Mouse (Mus musculus) hindbrain, embryonic 15.5 days (tissue): ENCODE data around the gene Rho. TPM values are rescaled to one million over a fixed set of nuclear protein-coding genes. Genes with fewer than 3 reads are reported as not detected.

Experiments used
- ATAC-seq: fragments of 200-750 bp; cut with Nextera tagmentation; 2 replicates; pipeline ENCODE4 v1.8.0; 2017; ENCODE audit warnings: low read depth, moderate number of reproducible peaks, moderate TSS enrichment; ENCODE audit not compliant: low FRiP score
- H3K27ac ChIP-seq: fragments of 300-500 bp; sonication (generic); replicated peaks from 2 replicates; pipeline ENCODE4 v1.5.1; 2015; ENCODE audit warnings: mild to moderate bottlenecking, inconsistent platforms
- H3K27me3 ChIP-seq: fragments of 300-500 bp; sonication (generic); 2 replicates; pipeline ENCODE4 v1.6.1; 2015; ENCODE audit warnings: control low read depth, inconsistent platforms
- H3K36me3 ChIP-seq: fragments of 300-500 bp; sonication (generic); 2 replicates; pipeline ENCODE4 v1.6.1; 2015; ENCODE audit warnings: control low read depth, inconsistent platforms
- H3K4me1 ChIP-seq: fragments of 300-500 bp; sonication (generic); replicated peaks from 2 replicates; pipeline ENCODE4 v1.6.1; 2015; ENCODE audit warnings: control low read depth, inconsistent platforms
- H3K4me2 ChIP-seq: fragments of 300-500 bp; sonication (generic); 2 replicates; pipeline ENCODE4 v1.6.1; 2015; ENCODE audit warnings: moderate library complexity, mild to moderate bottlenecking, inconsistent platforms
- H3K4me3 ChIP-seq: fragments of 300-500 bp; sonication (generic); 2 replicates; pipeline ENCODE4 v1.5.1; 2015; ENCODE audit warnings: mild to moderate bottlenecking, inconsistent platforms
- H3K9ac ChIP-seq: fragments of 300-500 bp; sonication (generic); 2 replicates; pipeline ENCODE4 v1.6.1; 2015; ENCODE audit warnings: inconsistent platforms
- H3K9me3 ChIP-seq: fragments of 300-500 bp; sonication (generic); 2 replicates; pipeline ENCODE4 v1.6.1; 2016; ENCODE audit warnings: control low read depth, inconsistent platforms
- WGBS: fragments of 180-500 bp; shearing (Covaris S2); methylation state at CpG from one replicate; pipeline ENCODE4 v1.1.7; 2015; 5-methylcytosine and 5-hydroxymethylcytosine counted together
- polyA plus RNA-seq: library from polyadenylated mRNA; unstranded; fragments of >200 nt; fragmentation: Nextera tagmentation; extraction: Ambion mirVana; gene quantifications from 2 replicates; pipeline ENCODE4 v1.2.1, GENCODE M21; 2015

Gene Rho
- 0.64 and 0.68 TPM in 2 replicates for polyA plus RNA-seq

DNA sequence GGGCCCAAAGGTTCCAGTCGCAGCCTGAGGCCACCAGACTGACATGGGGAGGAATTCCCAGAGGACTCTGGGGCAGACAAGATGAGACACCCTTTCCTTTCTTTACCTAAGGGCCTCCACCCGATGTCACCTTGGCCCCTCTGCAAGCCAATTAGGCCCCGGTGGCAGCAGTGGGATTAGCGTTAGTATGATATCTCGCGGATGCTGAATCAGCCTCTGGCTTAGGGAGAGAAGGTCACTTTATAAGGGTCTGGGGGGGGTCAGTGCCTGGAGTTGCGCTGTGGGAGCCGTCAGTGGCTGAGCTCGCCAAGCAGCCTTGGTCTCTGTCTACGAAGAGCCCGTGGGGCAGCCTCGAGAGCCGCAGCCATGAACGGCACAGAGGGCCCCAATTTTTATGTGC lies at the start of gene Rho:
Rho (plus strand) TSS at position 110 of the 400 bp plus-strand sequence.
- Histone ChIP-seq H3K36me3 (no peaks in the 10 kb centered on the region), H3K9ac (no peak within 1 kb of the TSS), H3K27me3 (no peaks in the 10 kb centered on the region), H3K4me1 (peaks cover 7% of the 10 kb centered on the region), H3K27ac (no peak within 1 kb of the TSS), H3K4me3 (no peak within 1 kb of the TSS), H3K4me2 (no peak within 1 kb of the TSS), H3K9me3 (no peaks in the 10 kb centered on the region)
- no peak for ATAC-seq
- WGBS = 89% methylated on average over 14 of the region's 14 CpGs

DNA sequence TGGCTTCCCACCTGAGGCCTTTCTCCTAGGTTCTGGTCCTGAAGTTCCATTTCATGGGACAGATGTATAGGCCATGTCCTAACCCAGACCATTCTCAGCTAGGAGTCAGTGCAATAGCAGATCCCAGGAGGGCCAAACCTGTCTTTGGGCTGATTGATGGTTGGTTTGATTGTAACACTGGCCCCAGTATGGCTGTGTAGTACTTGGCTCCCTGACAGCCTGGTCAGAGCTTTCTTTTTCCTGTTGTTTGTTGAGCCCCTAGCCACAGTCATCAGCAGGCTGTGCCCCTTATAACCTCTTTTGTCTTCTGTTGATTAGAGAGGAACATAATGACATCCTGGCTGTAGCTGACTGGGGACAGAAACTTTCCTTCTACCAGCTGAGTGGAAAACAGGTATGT lies 47.5 kb upstream of the Rho start:
- Histone ChIP-seq H3K27me3 (no peaks in the 10 kb centered on the region), H3K9me3 (no peaks in the 10 kb centered on the region), H3K4me2 (no peak overlapping the region), H3K27ac (no peak overlapping the region), H3K4me3 (no peak overlapping the region), H3K9ac (no peak overlapping the region), H3K4me1 (no peaks in the 10 kb centered on the region), H3K36me3 (peaks cover 46% of the 10 kb centered on the region)
- ATAC-seq = no peak

DNA sequence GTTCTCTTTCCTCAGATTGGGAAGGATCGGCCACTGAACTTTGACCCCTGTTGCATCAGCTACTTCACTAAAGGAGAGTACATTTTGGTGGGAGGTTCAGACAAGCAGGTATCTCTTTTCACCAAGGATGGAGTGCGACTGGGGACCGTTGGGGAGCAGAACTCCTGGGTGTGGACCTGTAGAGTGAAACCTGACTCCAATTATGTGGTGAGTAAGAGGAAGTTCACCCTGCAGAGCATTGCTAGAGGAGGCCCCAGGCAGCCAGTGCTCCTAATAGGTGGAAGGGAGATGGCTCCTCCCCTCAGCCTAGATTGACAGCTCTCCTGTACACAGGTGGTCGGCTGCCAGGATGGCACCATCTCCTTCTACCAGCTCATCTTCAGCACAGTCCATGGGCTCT lies 44.7 kb upstream of the Rho start:
- peaks cover 46% of the 10 kb centered on the region for H3K36me3 ChIP-seq
- 68% methylated on average over 4 of the region's 4 CpGs for WGBS
- H3K9ac ChIP-seq = no peak overlapping the region
- no peak overlapping the region for H3K27ac ChIP-seq
- no peak overlapping the region for H3K4me3 ChIP-seq
- no peak for ATAC-seq
- H3K4me1 ChIP-seq = peaks cover 11% of the 10 kb centered on the region
- no peaks in the 10 kb centered on the region for H3K9me3 ChIP-seq
- H3K27me3 ChIP-seq = no peaks in the 10 kb centered on the region
- no peak overlapping the region for H3K4me2 ChIP-seq

DNA sequence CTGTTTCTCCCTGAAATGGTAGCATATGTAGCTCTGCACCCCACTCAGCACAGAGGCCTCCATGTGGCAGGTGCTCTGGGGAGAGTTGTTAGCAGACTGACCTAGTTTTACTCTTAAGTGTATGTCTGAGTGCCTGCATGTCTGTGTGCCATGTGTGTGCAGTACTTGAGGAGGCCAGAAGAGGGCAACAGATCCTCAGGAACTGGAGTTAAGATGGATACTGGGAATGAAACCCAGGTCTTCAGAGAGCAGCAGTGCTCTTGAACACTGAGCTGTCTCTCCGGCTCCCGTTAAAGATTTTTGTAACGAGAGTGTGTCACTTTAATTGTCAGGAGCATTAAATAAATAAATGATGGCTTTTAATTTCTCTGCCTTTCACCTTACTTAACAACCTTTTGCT lies 43.3 kb upstream of the Rho start:
- no peak for ATAC-seq
- peaks cover 46% of the 10 kb centered on the region for H3K36me3 ChIP-seq
- no peak overlapping the region for H3K9ac ChIP-seq
- no peaks in the 10 kb centered on the region for H3K27me3 ChIP-seq
- H3K9me3 ChIP-seq = no peaks in the 10 kb centered on the region
- no peak overlapping the region for H3K4me2 ChIP-seq
- H3K27ac ChIP-seq = no peak overlapping the region
- 95% methylated on average over 3 of the region's 3 CpGs for WGBS
- H3K4me1 ChIP-seq = peaks cover 15% of the 10 kb centered on the region
- H3K4me3 ChIP-seq = no peak overlapping the region

DNA sequence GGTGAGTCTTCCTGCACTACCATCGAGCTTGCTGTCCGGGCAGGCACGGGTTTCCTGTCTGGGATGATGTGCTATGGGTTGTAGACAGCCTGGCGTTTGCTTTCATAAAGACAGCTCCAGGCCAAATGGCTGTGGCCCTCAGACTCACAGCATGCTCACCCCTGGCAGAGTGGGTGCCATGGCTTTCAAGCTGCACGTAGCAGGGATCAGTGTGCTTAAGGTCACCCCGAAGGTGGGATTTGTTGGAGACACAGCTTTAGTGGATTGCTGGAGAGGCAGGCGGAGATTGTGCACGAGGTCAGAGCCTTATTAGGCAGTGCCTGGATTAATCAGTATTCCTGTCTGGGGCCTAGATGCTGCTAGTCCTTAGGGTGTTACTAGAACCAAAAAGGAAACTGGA lies 40.9 kb upstream of the Rho start:
- Histone ChIP-seq H3K9me3 (no peaks in the 10 kb centered on the region), H3K4me1 (peaks cover 15% of the 10 kb centered on the region), H3K36me3 (peaks cover 33% of the 10 kb centered on the region), H3K4me3 (no peak overlapping the region), H3K9ac (no peak overlapping the region), H3K27ac (no peak overlapping the region), H3K27me3 (no peaks in the 10 kb centered on the region), H3K4me2 (no peak overlapping the region)
- 81% methylated on average over 8 of the region's 8 CpGs for WGBS
- ATAC-seq = no peak

DNA sequence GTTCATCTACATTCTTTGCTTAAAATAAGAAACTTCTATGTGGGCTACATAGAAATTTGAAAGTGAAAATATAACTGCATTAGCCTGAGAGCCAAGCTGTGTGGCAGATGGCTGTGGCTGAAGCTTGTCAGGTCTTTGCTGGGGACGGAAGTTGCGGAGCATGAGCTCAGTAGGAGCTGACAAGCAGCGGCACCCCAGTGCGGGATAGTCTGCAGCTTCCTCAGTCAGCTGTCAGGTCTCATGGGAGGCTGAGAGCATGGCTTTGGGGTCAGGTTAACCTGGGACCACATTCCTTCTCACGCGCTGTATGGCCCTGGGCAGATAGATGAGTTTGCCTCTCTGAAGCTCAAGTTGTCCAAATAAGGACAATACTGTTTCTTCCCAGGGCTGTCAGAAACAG lies 40.5 kb upstream of the Rho start:
- peaks cover 15% of the 10 kb centered on the region for H3K4me1 ChIP-seq
- no peak overlapping the region for H3K4me2 ChIP-seq
- 49% methylated on average over 6 of the region's 6 CpGs for WGBS
- H3K9ac ChIP-seq = no peak overlapping the region
- H3K4me3 ChIP-seq = no peak overlapping the region
- H3K27me3 ChIP-seq = no peaks in the 10 kb centered on the region
- ATAC-seq = peak; percentile 50; the same call in 1 of the 2 replicates
- peaks cover 29% of the 10 kb centered on the region for H3K36me3 ChIP-seq
- H3K9me3 ChIP-seq = no peaks in the 10 kb centered on the region
- H3K27ac ChIP-seq = 0 out of 2 replicates have a peak overlapping the region, but pooled peaks have one; percentile 8

DNA sequence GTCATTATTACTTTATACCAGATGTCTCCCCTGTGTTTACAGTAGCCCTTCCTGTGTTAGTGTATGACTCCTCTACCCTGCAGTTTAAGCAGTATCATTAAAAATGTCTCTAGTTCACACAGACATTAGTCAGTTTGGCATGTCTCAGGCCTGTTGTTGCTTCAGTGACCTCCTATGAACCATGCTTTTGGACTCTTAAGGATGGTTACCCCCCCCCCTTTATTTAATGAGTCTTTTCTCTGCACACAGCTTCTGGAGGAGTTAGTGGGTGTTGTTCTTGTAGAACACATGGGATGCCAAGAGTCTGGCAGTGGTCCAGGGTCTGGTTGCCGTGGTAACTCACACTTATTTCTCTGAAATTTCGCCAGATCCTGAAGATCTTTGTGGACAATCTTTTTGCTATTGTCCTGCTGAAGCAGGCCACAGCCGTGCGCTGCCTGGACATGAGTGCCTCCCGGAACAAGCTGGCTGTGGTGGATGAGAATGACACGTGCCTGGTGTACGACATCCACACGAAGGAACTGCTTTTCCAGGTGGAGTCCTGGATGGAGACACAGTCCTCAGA lies 40.0 kb upstream of the Rho start:
- no peaks in the 10 kb centered on the region for H3K9me3 ChIP-seq
- ATAC-seq = peak; percentile 67
- H3K27me3 ChIP-seq = no peaks in the 10 kb centered on the region
- H3K27ac ChIP-seq = peak overlapping the region; percentile 45
- H3K9ac ChIP-seq = no peak overlapping the region
- peaks cover 27% of the 10 kb centered on the region for H3K36me3 ChIP-seq
- H3K4me1 ChIP-seq = peaks cover 15% of the 10 kb centered on the region
- 35% methylated on average over 8 of the region's 8 CpGs for WGBS
- no peak overlapping the region for H3K4me2 ChIP-seq
- H3K4me3 ChIP-seq = no peak overlapping the region

DNA sequence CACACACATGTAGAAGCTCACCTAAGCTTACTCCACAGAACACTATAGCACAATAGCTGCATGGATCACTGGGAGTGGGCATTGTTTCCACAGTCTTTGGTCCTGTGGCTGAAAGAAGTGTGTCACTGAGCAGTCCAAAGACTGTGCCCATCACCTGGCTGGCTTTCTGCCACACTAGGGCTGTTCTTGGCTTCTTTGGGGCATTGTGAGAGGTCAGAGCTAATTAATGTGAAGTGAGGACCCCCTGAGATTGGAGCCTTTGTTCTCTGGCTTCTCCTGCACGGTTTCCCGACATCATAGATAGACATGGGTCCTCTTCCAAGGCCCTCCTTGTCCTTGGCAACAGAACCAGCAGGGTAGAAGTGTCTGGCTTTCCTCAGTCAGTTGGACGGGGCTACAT lies 39.2 kb upstream of the Rho start:
- 33% methylated on average over 3 of the region's 3 CpGs for WGBS
- no peak overlapping the region for H3K4me2 ChIP-seq
- no peak overlapping the region; the same call in 1 of the 2 replicates for H3K27ac ChIP-seq

DNA sequence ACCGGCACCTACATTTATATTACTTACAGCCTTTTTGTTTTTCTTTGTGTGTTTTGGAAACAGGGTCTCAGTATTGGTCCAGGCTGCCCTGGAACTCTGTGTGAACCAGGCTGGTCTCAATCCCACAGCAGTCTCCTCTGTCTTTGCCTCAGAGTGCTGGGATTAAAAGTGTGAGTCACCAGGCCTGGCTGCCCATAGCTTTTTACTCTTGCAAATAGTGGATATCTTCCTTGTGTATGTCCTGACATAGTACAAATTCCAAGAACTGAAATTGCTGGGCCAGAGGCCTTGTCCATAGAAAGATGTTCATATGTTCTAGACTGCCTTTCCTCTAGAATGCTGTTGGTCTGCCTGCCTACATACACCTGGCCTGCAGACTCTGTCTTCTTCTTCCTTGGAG lies 35.2 kb upstream of the Rho start:
- H3K4me3 ChIP-seq = no peak overlapping the region
- no peak for ATAC-seq
- no peak overlapping the region for H3K9ac ChIP-seq
- H3K27me3 ChIP-seq = no peaks in the 10 kb centered on the region
- no peak overlapping the region for H3K27ac ChIP-seq
- peaks cover 10% of the 10 kb centered on the region for H3K36me3 ChIP-seq
- 14% methylated on average over 1 of the region's 1 CpGs for WGBS
- H3K4me2 ChIP-seq = no peak overlapping the region
- H3K4me1 ChIP-seq = peaks cover 13% of the 10 kb centered on the region
- no peaks in the 10 kb centered on the region for H3K9me3 ChIP-seq

More for the DNA sequence above, 39.2 kb upstream of the Rho start:
- H3K9ac ChIP-seq = no peak overlapping the region
- H3K36me3 ChIP-seq = peaks cover 19% of the 10 kb centered on the region
- H3K9me3 ChIP-seq = no peaks in the 10 kb centered on the region
- H3K4me1 ChIP-seq = peaks cover 15% of the 10 kb centered on the region
- no peaks in the 10 kb centered on the region for H3K27me3 ChIP-seq
- no peak overlapping the region for H3K4me3 ChIP-seq
- ATAC-seq = no peak

DNA sequence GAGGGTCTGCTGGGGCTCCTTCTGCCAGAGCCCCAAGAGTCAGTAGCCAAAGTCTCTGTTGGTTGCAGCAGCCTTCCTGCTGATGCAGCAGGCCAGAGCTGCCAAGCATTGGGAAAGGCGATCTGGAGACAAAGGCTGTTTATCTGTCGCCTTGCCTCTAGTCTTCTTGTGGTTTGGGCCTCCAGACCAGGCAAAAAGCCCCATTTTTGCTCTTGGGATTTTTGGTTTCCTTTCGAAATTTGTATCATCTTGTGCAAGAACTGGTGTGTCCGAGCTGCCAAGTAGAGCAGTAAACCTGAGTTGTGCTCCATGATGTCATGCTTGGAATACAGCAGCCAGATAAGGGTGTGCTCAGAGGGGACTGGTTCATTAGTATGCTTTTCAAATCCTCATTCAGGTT lies 34.4 kb upstream of the Rho start:
- Histone ChIP-seq H3K9ac (no peak overlapping the region), H3K36me3 (peaks cover 10% of the 10 kb centered on the region), H3K9me3 (no peaks in the 10 kb centered on the region), H3K27ac (no peak overlapping the region), H3K4me3 (no peak overlapping the region), H3K27me3 (no peaks in the 10 kb centered on the region), H3K4me2 (no peak overlapping the region), H3K4me1 (peaks cover 12% of the 10 kb centered on the region)
- 74% methylated on average over 4 of the region's 4 CpGs for WGBS
- no peak for ATAC-seq

DNA sequence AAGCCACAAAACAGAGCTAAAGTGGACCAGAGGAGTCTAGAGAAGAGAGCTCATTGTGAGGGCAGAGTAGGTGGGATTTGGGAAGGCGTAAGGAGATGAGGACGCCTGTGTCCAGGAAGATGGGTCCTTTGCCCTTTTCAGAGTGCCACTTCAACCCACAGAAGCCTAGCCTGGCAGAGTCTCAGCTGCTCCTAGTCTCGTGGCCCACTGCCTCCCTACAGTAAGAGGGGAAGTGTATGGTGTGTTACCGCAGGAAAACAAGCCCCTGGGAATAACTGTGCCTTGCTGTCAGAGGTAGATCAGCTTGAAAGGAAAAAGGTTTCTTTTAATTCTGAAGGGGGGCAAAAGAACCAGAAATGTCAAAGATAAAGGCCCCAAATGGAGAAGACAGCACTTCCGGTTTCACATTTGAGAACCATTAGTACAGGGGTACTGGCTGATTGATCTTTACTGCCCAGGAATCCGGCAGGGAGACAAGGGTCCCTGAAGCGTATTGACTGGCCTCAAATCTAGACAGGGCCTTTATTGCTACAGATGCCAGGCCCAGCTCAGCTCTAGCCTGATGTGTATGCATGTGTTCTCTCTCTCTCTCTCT lies 33.5 kb upstream of the Rho start:
- H3K27me3 ChIP-seq = no peaks in the 10 kb centered on the region
- no peak overlapping the region for H3K9ac ChIP-seq
- WGBS = 79% methylated on average over 7 of the region's 7 CpGs

DNA sequence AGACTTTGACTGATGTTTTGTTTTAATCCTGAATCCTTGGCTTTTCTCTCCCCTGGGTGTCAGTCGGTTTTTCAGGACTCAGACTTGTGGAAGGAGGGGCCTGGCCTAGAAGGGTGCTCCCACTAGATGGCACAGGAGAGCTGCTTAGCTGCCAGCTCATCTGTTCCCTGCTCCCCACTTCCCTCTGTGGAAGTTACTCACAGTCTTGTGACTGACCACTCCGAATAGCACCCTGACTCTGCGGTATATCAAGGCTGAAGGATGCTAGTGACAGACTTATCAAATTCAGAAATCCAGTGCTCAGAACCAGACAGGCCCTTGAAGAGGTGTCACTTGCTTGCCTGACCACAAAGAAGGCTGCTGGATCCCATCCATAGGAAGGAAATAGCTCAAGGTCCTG lies 30.5 kb upstream of the Rho start:
- Histone ChIP-seq H3K27me3 (no peaks in the 10 kb centered on the region), H3K4me1 (peaks cover 9% of the 10 kb centered on the region), H3K4me3 (no peak overlapping the region), H3K4me2 (no peak overlapping the region), H3K27ac (no peak overlapping the region), H3K36me3 (peaks cover 7% of the 10 kb centered on the region; the same call in 1 of the 2 replicates), H3K9ac (no peak overlapping the region), H3K9me3 (no peaks in the 10 kb centered on the region)
- 28% methylated on average over 3 of the region's 3 CpGs for WGBS
- peak; percentile 81 for ATAC-seq

More for the DNA sequence above, 33.5 kb upstream of the Rho start:
- Histone ChIP-seq H3K4me1 (peaks cover 9% of the 10 kb centered on the region), H3K27ac (no peak overlapping the region), H3K36me3 (peaks cover 10% of the 10 kb centered on the region), H3K4me3 (no peak overlapping the region), H3K4me2 (no peak overlapping the region), H3K9me3 (no peaks in the 10 kb centered on the region)
- no peak for ATAC-seq
